Mouse (Mus musculus): Measurements from ENCODE around the gene Gipc3. TPM values are rescaled to one million over a fixed set of nuclear protein-coding genes. Genes with fewer than 3 reads are reported as not detected.

Gene Gipc3
- total and polyA plus RNA-seq, 2 experiments from 2014 or later: not detected

GRCm38 (mm10) chr10:81379809-81380378 lies 36.8 kb upstream of the Gipc3 start:
- Histone ChIP-seq H3K36me3 (ENCODE audit: insufficient read depth) (no peaks in the 10 kb centered on the region), H3K27ac (ENCODE audit: low read depth, low read length) (no peak overlapping the region), H3K27me3 (ENCODE audit: insufficient read depth, low read length) (no peaks in the 10 kb centered on the region), H3K4me2 (ENCODE audit: low read depth) (no peak overlapping the region), H3K4me3 (ENCODE audit: low read depth, low read length) (no peak overlapping the region), H3K9me3 (ENCODE audit: low read length) (no peaks in the 10 kb centered on the region), H3K9ac (no peak overlapping the region), H3K4me1 (ENCODE audit: insufficient read depth) (peaks cover 26% of the 10 kb centered on the region)
- no peak for TF ChIP-seq CTCF (IDR thresholded peaks at IDR 0.05; ENCODE audit: low read depth)
- ATAC-seq: no peak
- 90% methylated on average over 6 of the region's 6 CpGs for WGBS
- no peak for DNase-seq

DNA sequence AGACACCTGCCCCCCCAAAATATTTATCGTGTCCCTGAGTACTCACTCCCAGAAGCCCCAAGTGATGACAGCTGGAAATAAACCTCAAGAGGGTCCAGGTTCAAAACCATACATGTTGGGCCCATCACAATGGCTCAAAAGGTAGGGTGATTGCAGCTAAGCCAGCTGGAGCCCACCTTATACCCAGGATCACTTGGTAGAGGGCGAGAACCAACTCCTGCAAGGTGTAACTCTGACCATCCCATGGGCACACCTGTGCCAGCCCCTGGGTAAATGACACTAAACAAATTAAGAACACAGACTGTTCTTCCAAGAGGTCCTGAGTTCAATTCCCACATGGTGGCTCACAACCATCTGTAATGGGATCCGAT lies 36.1 kb upstream of the Gipc3 start:
- WGBS: 56% methylated on average over 3 of the region's 3 CpGs
- Histone ChIP-seq H3K4me1 (ENCODE audit: insufficient read depth) (peaks cover 22% of the 10 kb centered on the region), H3K9me3 (ENCODE audit: low read length) (no peaks in the 10 kb centered on the region), H3K27me3 (ENCODE audit: insufficient read depth, low read length) (no peaks in the 10 kb centered on the region), H3K27ac (ENCODE audit: low read depth, low read length) (0 out of 2 replicates have a peak overlapping the region, but pooled peaks have one; percentile 10), H3K4me2 (ENCODE audit: low read depth) (peak overlapping the region; percentile 92), H3K36me3 (ENCODE audit: insufficient read depth) (peaks cover 6% of the 10 kb centered on the region; the same call in 1 of the 2 replicates), H3K4me3 (ENCODE audit: low read depth, low read length) (peak overlapping the region; percentile 71), H3K9ac (no peak overlapping the region; the same call in 1 of the 2 replicates)
- ATAC-seq (no peak), DNase-seq (no peak)
- TF ChIP-seq CTCF (IDR thresholded peaks at IDR 0.05; ENCODE audit: low read depth): no peak

- DNase-seq (peak; percentile 100), ATAC-seq (peak; percentile 98)
- peak overlapping the region; percentile 87 for H3K27ac ChIP-seq (ENCODE audit: low read depth, low read length)
- H3K36me3 ChIP-seq (ENCODE audit: insufficient read depth): peaks cover 11% of the 10 kb centered on the region; the same call in 1 of the 2 replicates
- peak overlapping the region; percentile 71 for H3K4me3 ChIP-seq (ENCODE audit: low read depth, low read length)
- peak overlapping the region; percentile 92 for H3K4me2 ChIP-seq (ENCODE audit: low read depth)
- 1% methylated on average over 45 of the region's 46 CpGs for WGBS
- no peaks in the 10 kb centered on the region for H3K27me3 ChIP-seq (ENCODE audit: insufficient read depth, low read length)
- H3K9me3 ChIP-seq (ENCODE audit: low read length): no peaks in the 10 kb centered on the region
- TF ChIP-seq CTCF (IDR thresholded peaks at IDR 0.05; ENCODE audit: low read depth): peak; percentile 32; the same call in 1 of the 2 replicates
- H3K9ac ChIP-seq: peak overlapping the region; percentile 81
- H3K4me1 ChIP-seq (ENCODE audit: insufficient read depth): peaks cover 22% of the 10 kb centered on the region
Measured at GRCm38 (mm10) chr10:81378553-81379182, 35.6 kb upstream of the Gipc3 start.

- H3K9ac ChIP-seq: peak within 1 kb of the TSS; percentile 81
- no peak for DNase-seq
- peak within 1 kb of the TSS; percentile 92 for H3K4me2 ChIP-seq (ENCODE audit: low read depth)
- no peak for TF ChIP-seq CTCF (IDR thresholded peaks at IDR 0.05; ENCODE audit: low read depth)
- peaks cover 22% of the 10 kb centered on the region for H3K4me1 ChIP-seq (ENCODE audit: insufficient read depth)
- no peaks in the 10 kb centered on the region for H3K27me3 ChIP-seq (ENCODE audit: insufficient read depth, low read length)
- peaks cover 18% of the 10 kb centered on the region; the same call in 1 of the 2 replicates for H3K36me3 ChIP-seq (ENCODE audit: insufficient read depth)
- 2% methylated on average over 57 of the region's 59 CpGs for WGBS
- H3K4me3 ChIP-seq (ENCODE audit: low read depth, low read length): peak within 1 kb of the TSS; percentile 71
- ATAC-seq: no peak
- H3K9me3 ChIP-seq (ENCODE audit: low read length): no peaks in the 10 kb centered on the region
- H3K27ac ChIP-seq (ENCODE audit: low read depth, low read length): peak within 1 kb of the TSS; percentile 87
Measured at GRCm38 (mm10) chr10:81377793-81378552, 34.9 kb upstream of the Gipc3 start, which contains the start of gene Fzr1. Gene Fzr1 (minus strand): TSS chr10:81378516.

DNA sequence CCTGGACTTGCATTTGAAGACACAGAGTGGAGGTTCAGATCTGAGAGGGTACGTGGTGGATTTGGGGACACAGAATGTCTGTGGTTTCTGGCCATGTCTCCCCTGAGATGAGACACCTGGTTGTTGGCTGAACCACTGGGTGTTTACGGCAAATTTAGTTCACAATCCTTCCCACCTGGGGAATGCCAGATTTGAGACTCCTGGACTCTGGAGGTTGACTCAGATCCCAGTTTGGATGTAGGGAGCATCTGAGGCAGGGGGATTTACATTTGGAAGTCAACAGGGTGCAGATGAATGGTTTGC lies 34.2 kb upstream of the Gipc3 start:
- no peak for ATAC-seq
- Histone ChIP-seq H3K4me3 (ENCODE audit: low read depth, low read length) (peak overlapping the region; percentile 71), H3K27ac (ENCODE audit: low read depth, low read length) (peak overlapping the region; percentile 87; the same call in 1 of the 2 replicates), H3K4me1 (ENCODE audit: insufficient read depth) (peaks cover 22% of the 10 kb centered on the region), H3K4me2 (ENCODE audit: low read depth) (peak overlapping the region; percentile 92), H3K36me3 (ENCODE audit: insufficient read depth) (peaks cover 24% of the 10 kb centered on the region; the same call in 1 of the 2 replicates), H3K9ac (peak overlapping the region; percentile 81), H3K9me3 (ENCODE audit: low read length) (no peaks in the 10 kb centered on the region), H3K27me3 (ENCODE audit: insufficient read depth, low read length) (no peaks in the 10 kb centered on the region)
- DNase-seq: no peak
- 61% methylated on average over 2 of the region's 2 CpGs for WGBS
- no peak for TF ChIP-seq CTCF (IDR thresholded peaks at IDR 0.05; ENCODE audit: low read depth)

DNA sequence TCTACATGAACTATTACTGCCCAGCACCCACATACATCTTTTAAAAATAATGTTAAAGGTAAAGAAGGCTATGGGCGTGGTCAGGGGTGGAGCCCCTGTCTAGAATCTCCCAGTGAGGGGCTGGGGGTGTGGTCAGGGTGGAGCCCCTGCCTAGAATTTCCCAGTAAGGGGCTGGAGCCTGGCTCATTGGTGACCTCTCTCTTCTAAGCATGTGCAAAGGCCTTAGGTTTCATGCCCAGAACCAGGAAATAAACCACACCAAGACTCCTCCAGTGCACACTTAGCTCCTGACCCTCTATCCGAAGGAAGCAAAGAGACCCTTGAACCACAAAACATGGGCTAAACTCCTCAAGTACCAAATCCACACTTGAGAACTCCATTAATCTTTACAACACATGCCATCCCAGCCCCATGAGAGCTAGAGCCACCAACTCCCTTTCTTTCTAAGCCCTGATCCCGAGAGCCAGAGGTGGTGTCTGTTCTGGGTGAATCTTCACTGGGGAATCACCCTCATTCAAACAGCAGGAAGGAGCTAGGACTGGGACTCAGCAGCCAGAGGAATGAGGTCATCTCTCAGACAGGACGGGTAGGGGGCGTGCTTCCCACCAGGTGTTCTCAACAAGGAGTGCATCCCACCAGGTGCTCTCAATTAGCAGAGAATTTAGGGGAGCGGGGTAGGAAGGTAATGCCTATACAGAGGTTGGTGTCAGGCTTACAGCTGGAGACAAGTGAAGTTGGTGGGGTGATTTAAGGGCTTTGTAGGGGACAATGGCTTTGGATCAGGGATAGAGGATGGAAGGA lies 33.7 kb upstream of the Gipc3 start:
- ATAC-seq (no peak), DNase-seq (no peak)
- Histone ChIP-seq H3K4me3 (ENCODE audit: low read depth, low read length) (peak overlapping the region; percentile 71), H3K36me3 (ENCODE audit: insufficient read depth) (peaks cover 24% of the 10 kb centered on the region; the same call in 1 of the 2 replicates), H3K4me2 (ENCODE audit: low read depth) (peak overlapping the region; percentile 92), H3K4me1 (ENCODE audit: insufficient read depth) (peaks cover 22% of the 10 kb centered on the region), H3K27ac (ENCODE audit: low read depth, low read length) (no peak overlapping the region), H3K9ac (peak overlapping the region; percentile 28; the same call in 1 of the 2 replicates), H3K9me3 (ENCODE audit: low read length) (no peaks in the 10 kb centered on the region), H3K27me3 (ENCODE audit: insufficient read depth, low read length) (no peaks in the 10 kb centered on the region)
- TF ChIP-seq CTCF (IDR thresholded peaks at IDR 0.05; ENCODE audit: low read depth): 0 out of 2 replicates have a peak, but pooled peaks have one; percentile 28
- whole genome bisulfite sequencing: 40% methylated on average over 6 of the region's 6 CpGs

All from forebrain, postnatal 0 days (tissue).